Mouse (Mus musculus) limb, embryonic 14.5 days (tissue): ENCODE data around the gene Ppfia2. TPM values are rescaled to one million over a fixed set of nuclear protein-coding genes. Genes with fewer than 3 reads are reported as not detected.

Experiments
- ATAC-seq: fragments of 200-750 bp; cut with Nextera tagmentation; 2 replicates; pipeline ENCODE4 v1.8.0; 2017; ENCODE audit warnings: low read depth, moderate number of reproducible peaks, moderate TSS enrichment; ENCODE audit not compliant: low FRiP score
- DNase-seq: peaks from one replicate; pipeline ENCODE4 v3.0.0-alpha.2; 2015; ENCODE audit warnings: low spot score
- H3K27ac ChIP-seq: fragments of 300-500 bp; sonication (generic); replicated peaks from 2 replicates; pipeline ENCODE4 v1.5.1; 2014; ENCODE audit warnings: low read depth, mild to moderate bottlenecking, low read length, moderate library complexity, mixed read lengths
- H3K27me3 ChIP-seq: fragments of 300-500 bp; sonication (generic); 2 replicates; pipeline ENCODE4 v1.6.1; 2014; ENCODE audit warnings: low read length, mixed read lengths; ENCODE audit not compliant: control insufficient read depth, insufficient read depth
- H3K36me3 ChIP-seq: fragments of 300-500 bp; sonication (generic); 2 replicates; pipeline ENCODE4 v1.6.1; 2014; ENCODE audit warnings: mild to moderate bottlenecking, low read length, moderate library complexity, mixed read lengths; ENCODE audit not compliant: control insufficient read depth, insufficient read depth
- H3K4me1 ChIP-seq: fragments of 300-500 bp; sonication (generic); 2 replicates; pipeline ENCODE4 v1.6.1; 2014; ENCODE audit warnings: antibody characterized with exemption, low read length, mixed read lengths; ENCODE audit not compliant: control insufficient read depth, insufficient read depth
- H3K4me2 ChIP-seq: fragments of 300-500 bp; sonication (generic); replicated peaks from 2 replicates; pipeline ENCODE4 v1.6.1; 2014; ENCODE audit warnings: low read depth, mild to moderate bottlenecking, low read length, moderate library complexity; ENCODE audit not compliant: severe bottlenecking
- H3K4me3 ChIP-seq: fragments of 300-500 bp; sonication (generic); replicated peaks from 2 replicates; pipeline ENCODE4 v1.5.1; 2014; ENCODE audit warnings: low read length
- H3K9ac ChIP-seq: fragments of 300-500 bp; sonication (generic); 2 replicates; pipeline ENCODE4 v1.6.1; 2014; ENCODE audit warnings: mild to moderate bottlenecking, low read depth, low read length, moderate library complexity; ENCODE audit not compliant: severe bottlenecking
- H3K9me3 ChIP-seq: fragments of 300-500 bp; sonication (generic); 2 replicates; pipeline ENCODE4 v1.6.1; 2016; ENCODE audit warnings: low read length; ENCODE audit not compliant: control insufficient read depth
- POLR2A ChIP-seq: fragments of 200-500 bp; IDR thresholded peaks from 2 replicates; pipeline ENCODE4 v1.8.0; 2012; ENCODE audit warnings: inconsistent platforms, mild to moderate bottlenecking, moderate library complexity, borderline replicate concordance; ENCODE audit not compliant: insufficient read depth, insufficient read length; ENCODE audit errors: extremely low read depth
- WGBS: fragments of 180-500 bp; shearing (Covaris S2); extraction: QIAGEN DNeasy Blood & Tissue Kit; methylation state at CpG from one replicate; pipeline ENCODE4 v1.1.7; 2014; 5-methylcytosine and 5-hydroxymethylcytosine counted together
- polyA plus RNA-seq, 2 experiments: library from polyadenylated mRNA; depleted of rRNA in 1 of 2; stranded (reverse) in 1 of 2; unstranded in 1 of 2; fragments of >200 nt; fragmentation: Nextera tagmentation in 1 of 2; extraction: Ambion mirVana in 1 of 2; gene quantifications; 2 replicates each; pipeline versions ENCODE4 v1.2.1 to v1.2.3; 2012 to 2014

The Ppfia2 gene
- polyA plus RNA-seq, 2 experiments, result 0.64 to 0.70 TPM

DNA sequence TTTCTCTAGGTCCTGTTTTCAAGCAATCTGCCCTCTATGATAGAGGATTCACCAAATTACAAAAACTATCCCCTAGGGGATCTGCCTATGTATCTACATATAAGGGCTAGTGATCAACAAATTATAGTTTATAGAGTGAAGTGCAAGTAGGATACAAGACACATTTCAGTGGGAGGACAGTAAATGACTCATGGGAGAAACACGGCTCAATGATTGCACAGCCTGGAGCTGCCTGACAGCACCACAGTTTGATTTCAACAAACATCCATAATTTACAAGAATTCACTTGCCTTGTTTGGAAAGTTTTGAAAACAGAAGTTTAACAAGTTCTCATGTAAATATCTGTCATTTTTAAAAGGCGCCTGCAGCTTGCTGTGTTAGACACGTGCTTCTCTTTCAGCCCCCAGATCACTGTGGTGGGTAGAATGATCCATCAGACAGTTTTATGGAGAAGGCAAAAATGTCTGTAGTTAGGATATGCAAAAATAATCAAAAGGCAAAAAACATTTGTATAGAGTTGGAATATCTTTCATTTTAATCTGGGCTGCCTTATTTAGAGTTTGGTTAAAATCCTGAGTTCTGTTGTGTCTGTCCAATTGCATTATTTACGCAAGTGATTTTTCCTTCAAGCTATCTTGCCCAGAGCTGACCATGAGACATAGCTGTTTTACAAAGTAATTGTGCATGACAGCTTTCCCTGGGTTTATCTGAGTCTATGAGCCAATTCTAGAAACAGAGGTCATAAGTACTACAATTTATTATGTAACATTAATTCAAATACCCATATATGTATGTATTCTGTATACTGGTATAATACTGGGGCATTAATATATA, 266.3 kb downstream of the Ppfia2 start:
- H3K36me3 ChIP-seq, result no peaks in the 10 kb centered on the region
- H3K9me3 ChIP-seq, result no peaks in the 10 kb centered on the region
- DNase-seq (no peak), ATAC-seq (no peak)
- 76% methylated on average over 4 of the region's 4 CpGs for WGBS
- H3K4me1 ChIP-seq, result no peaks in the 10 kb centered on the region
- no peaks in the 10 kb centered on the region for H3K27me3 ChIP-seq
- no peak overlapping the region for H3K9ac ChIP-seq
- no peak overlapping the region for H3K4me2 ChIP-seq
- TF ChIP-seq POLR2A, result no peak
- H3K27ac ChIP-seq, result no peak overlapping the region
- H3K4me3 ChIP-seq, result no peak overlapping the region

DNA sequence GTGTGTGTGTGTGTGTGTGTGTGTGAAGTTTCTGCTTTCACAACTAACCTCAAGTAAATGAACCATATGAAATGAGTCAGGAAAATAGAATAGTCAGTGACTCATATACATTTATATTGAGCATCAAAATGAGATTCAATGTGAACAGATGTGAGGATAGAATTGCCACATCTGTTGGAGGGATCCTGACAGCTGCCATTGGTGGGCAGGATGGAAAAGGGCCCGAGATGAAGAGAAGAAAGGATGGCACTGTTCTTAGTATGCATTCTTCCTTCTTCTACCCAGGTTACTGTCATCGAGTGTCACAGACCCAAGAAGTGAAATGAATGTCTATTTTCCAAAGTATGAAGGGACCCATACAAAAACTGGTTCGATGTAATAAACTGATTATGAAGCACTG, 268.1 kb downstream of the Ppfia2 start:
- no peak for ATAC-seq
- H3K27ac ChIP-seq, result no peak overlapping the region
- 81% methylated on average over 3 of the region's 3 CpGs for WGBS

DNA sequence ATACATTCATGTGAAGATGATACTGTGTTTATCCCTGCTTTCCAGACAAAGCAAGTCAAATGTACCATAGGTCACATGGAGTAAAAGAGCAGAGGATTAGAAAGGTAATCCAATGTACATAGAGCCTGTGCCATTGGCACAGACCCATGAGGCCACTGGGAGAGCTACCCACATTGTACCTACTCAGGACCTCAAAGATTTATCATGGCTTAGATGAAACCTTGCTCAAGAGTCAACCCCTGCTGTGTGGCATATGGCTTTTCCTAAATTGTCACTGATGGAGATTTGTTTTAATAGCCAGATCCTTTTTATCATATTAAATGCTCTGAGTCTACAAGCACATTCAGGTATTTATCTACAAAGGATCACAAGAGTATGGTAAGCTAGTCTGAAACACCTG, 274.8 kb downstream of the Ppfia2 start:
- TF ChIP-seq POLR2A, result no peak
- no peaks in the 10 kb centered on the region for H3K36me3 ChIP-seq
- ATAC-seq, result no peak
- no peaks in the 10 kb centered on the region for H3K27me3 ChIP-seq
- H3K9ac ChIP-seq, result no peak overlapping the region
- H3K27ac ChIP-seq, result no peak overlapping the region
- H3K4me1 ChIP-seq, result no peaks in the 10 kb centered on the region
- H3K4me2 ChIP-seq, result no peak overlapping the region
- H3K9me3 ChIP-seq, result no peaks in the 10 kb centered on the region
- no peak overlapping the region for H3K4me3 ChIP-seq
- DNase-seq, result no peak

More for the DNA sequence above, 268.1 kb downstream of the Ppfia2 start:
- Histone ChIP-seq H3K9ac (no peak overlapping the region), H3K36me3 (no peaks in the 10 kb centered on the region), H3K4me2 (no peak overlapping the region), H3K4me1 (no peaks in the 10 kb centered on the region), H3K9me3 (no peaks in the 10 kb centered on the region), H3K4me3 (no peak overlapping the region), H3K27me3 (no peaks in the 10 kb centered on the region)
- TF ChIP-seq POLR2A, result no peak
- no peak for DNase-seq

DNA sequence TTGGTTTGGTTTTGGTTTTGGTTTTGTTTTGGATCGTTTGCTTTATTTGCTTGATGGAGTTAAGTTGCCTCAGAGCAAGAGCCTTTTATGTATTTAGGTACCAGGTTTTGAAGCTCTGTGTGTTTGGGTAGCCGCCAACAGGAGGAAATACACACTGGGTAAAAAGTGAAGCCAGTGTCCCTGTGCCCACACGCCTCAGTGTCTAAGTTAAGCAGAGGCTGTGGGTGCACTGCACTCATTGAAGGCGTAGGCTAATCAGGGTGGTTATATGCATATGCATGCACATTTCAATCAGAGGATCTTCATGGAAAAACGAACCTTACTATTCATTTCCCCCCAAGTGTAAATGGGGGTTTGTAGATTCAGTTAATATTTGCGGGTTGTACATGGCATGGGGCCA, 290.9 kb downstream of the Ppfia2 start:
- no peaks in the 10 kb centered on the region for H3K9me3 ChIP-seq
- no peak overlapping the region for H3K4me2 ChIP-seq
- no peaks in the 10 kb centered on the region for H3K36me3 ChIP-seq
- H3K27ac ChIP-seq, result no peak overlapping the region
- 82% methylated on average over 6 of the region's 6 CpGs for WGBS
- no peak for TF ChIP-seq POLR2A
- no peak for ATAC-seq
- DNase-seq, result no peak
- H3K4me1 ChIP-seq, result no peaks in the 10 kb centered on the region
- H3K4me3 ChIP-seq, result no peak overlapping the region
- H3K9ac ChIP-seq, result no peak overlapping the region
- H3K27me3 ChIP-seq, result no peaks in the 10 kb centered on the region

DNA sequence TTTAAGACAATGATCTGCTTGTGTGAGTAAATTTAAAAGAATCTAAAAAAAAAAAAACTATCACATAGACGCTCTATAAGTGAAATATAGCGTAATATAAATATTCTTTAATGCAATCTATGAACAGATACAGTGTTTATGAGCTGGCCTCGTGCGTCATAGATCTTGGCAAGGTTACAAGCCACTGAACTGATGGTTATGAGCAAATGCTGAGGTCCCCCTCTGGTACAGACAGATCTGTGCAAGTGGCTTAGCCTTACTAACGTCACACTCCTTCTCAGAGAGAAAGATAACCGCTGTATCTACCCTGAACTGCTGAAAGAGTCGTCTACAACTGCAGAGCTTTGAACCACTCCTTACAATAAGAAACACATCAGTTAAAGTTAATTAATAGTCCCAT, 293.6 kb downstream of the Ppfia2 start:
- no peak for ATAC-seq
- Histone ChIP-seq H3K27me3 (no peaks in the 10 kb centered on the region), H3K9me3 (no peaks in the 10 kb centered on the region), H3K27ac (no peak overlapping the region), H3K4me2 (no peak overlapping the region), H3K9ac (no peak overlapping the region), H3K36me3 (no peaks in the 10 kb centered on the region), H3K4me3 (no peak overlapping the region), H3K4me1 (no peaks in the 10 kb centered on the region)
- DNase-seq, result peak; percentile 7
- TF ChIP-seq POLR2A, result no peak
- WGBS, result 62% methylated on average over 7 of the region's 7 CpGs

DNA sequence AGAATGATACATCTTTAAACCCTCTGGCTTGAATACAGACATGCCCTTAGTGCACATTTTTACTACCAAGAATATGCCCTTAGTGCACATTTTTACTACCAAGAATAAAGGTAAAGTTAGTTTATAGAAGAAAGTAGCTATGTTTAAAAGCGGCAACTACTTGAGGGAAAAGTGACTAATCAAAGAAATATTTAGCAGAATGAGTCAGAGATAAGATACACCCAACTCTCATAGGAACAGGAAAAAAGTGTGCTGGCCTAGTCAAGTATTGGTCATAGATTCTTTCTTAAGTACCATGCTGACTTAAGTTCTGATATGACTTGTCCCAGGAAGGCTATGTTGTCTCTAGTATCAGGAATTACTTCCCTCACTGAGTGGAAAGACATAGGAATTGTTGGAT, 305.4 kb downstream of the Ppfia2 start:
- H3K4me1 ChIP-seq, result no peaks in the 10 kb centered on the region
- H3K4me2 ChIP-seq, result no peak overlapping the region
- no peak for TF ChIP-seq POLR2A
- DNase-seq, result no peak
- no peak overlapping the region for H3K9ac ChIP-seq
- H3K36me3 ChIP-seq, result no peaks in the 10 kb centered on the region
- H3K27ac ChIP-seq, result no peak overlapping the region
- no peak overlapping the region for H3K4me3 ChIP-seq
- H3K9me3 ChIP-seq, result no peaks in the 10 kb centered on the region
- no peak for ATAC-seq
- no peaks in the 10 kb centered on the region for H3K27me3 ChIP-seq
- 58% methylated on average over 1 of the region's 1 CpGs for WGBS
